Mouse (Mus musculus): ENCODE data around the gene Cox8a. TPM values are rescaled to one million over a fixed set of nuclear protein-coding genes. Genes with fewer than 3 reads are reported as not detected.
A peak's percentile ranks its signal among the peaks of the same experiment; 100 is the strongest.

Gene Cox8a
- polyA plus RNA-seq (2012; rRNA removed) (478 and 552 TPM in 2 replicates), polyA plus RNA-seq (2014; fragmentation: Nextera tagmentation; extraction: Ambion mirVana) (850 and 909 TPM in 2 replicates)

- Histone ChIP-seq H3K27ac (replicated peaks; ENCODE audit: low read depth, low read length) (peak within 1 kb of the TSS; percentile 65), H3K9ac (ENCODE audit: low read depth, low read length, severe bottlenecking) (peak within 1 kb of the TSS; percentile 63), H3K4me3 (replicated peaks; ENCODE audit: low read length) (peak within 1 kb of the TSS; percentile 83), H3K27me3 (ENCODE audit: control insufficient read depth, insufficient read depth, low read length) (no peaks in the 10 kb centered on the region), H3K4me1 (ENCODE audit: control insufficient read depth, insufficient read depth, low read length) (peaks cover 11% of the 10 kb centered on the region), H3K9me3 (ENCODE audit: control insufficient read depth, low read length) (no peaks in the 10 kb centered on the region), H3K36me3 (ENCODE audit: control insufficient read depth, insufficient read depth, low read length) (peaks cover 29% of the 10 kb centered on the region), H3K4me2 (replicated peaks; ENCODE audit: low read depth, low read length, severe bottlenecking) (peak within 1 kb of the TSS; percentile 76)
- ATAC-seq (ENCODE audit: low FRiP score, low read depth) (peak; percentile 99), DNase-seq (ENCODE audit: low spot score) (peak; percentile 97)
- WGBS = under 1% methylated on average over 46 of the region's 50 CpGs
- no peak for TF ChIP-seq POLR2A (IDR thresholded peaks at IDR 0.05; ENCODE audit: borderline replicate concordance, extremely low read depth, insufficient read depth, insufficient read length)
Observed at GRCm38 (mm10) chr19:7217162-7217925, at the start of gene Cox8a. Cox8a (minus strand) TSS chr19:7217616.

DNA sequence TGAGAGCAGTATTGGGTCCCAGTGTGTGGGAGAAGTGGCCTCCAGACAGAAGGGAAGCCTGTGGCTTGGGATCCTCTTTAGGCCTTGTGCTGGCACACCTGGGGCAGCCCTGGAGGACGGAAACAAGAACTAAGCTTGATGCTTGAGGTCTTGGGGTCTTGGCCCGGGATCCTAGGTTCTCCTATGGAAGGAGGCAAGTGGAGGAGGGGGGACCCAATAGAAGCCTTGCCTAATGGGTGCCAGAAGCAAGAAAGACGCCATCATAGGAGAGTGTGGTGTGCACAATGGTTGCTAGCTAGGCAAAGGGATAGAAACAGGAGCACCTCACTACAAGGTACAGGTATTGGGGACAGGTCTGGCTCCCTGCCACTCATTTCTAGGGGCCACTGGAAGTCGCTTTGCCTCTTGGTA is 49.0 kb upstream of the Cox8a start:
- DNase-seq (ENCODE audit: low spot score) = no peak
- no peak for TF ChIP-seq POLR2A (IDR thresholded peaks at IDR 0.05; ENCODE audit: borderline replicate concordance, extremely low read depth, insufficient read depth, insufficient read length)
- Histone ChIP-seq H3K4me1 (ENCODE audit: control insufficient read depth, insufficient read depth, low read length) (peaks cover 46% of the 10 kb centered on the region), H3K36me3 (ENCODE audit: control insufficient read depth, insufficient read depth, low read length) (peaks cover 12% of the 10 kb centered on the region), H3K27ac (replicated peaks; ENCODE audit: low read depth, low read length) (peak overlapping the region; percentile 91; the same call in 1 of the 2 replicates), H3K9ac (ENCODE audit: low read depth, low read length, severe bottlenecking) (no peak overlapping the region), H3K4me2 (replicated peaks; ENCODE audit: low read depth, low read length, severe bottlenecking) (no peak overlapping the region), H3K4me3 (replicated peaks; ENCODE audit: low read length) (no peak overlapping the region), H3K9me3 (ENCODE audit: control insufficient read depth, low read length) (0 out of 2 replicates have a peak, but pooled peaks cover 3% of the 10 kb centered on the region), H3K27me3 (ENCODE audit: control insufficient read depth, insufficient read depth, low read length) (no peaks in the 10 kb centered on the region)
- no peak for ATAC-seq (ENCODE audit: low FRiP score, low read depth)
- 44% methylated on average over 4 of the region's 4 CpGs for WGBS

- 31% methylated on average over 14 of the region's 14 CpGs for WGBS
- Histone ChIP-seq H3K9me3 (ENCODE audit: control insufficient read depth, low read length) (0 out of 2 replicates have a peak, but pooled peaks cover 3% of the 10 kb centered on the region), H3K27ac (replicated peaks; ENCODE audit: low read depth, low read length) (peak overlapping the region; percentile 91; the same call in 1 of the 2 replicates), H3K36me3 (ENCODE audit: control insufficient read depth, insufficient read depth, low read length) (peaks cover 4% of the 10 kb centered on the region), H3K9ac (ENCODE audit: low read depth, low read length, severe bottlenecking) (no peak overlapping the region), H3K4me3 (replicated peaks; ENCODE audit: low read length) (no peak overlapping the region), H3K4me2 (replicated peaks; ENCODE audit: low read depth, low read length, severe bottlenecking) (no peak overlapping the region), H3K4me1 (ENCODE audit: control insufficient read depth, insufficient read depth, low read length) (peaks cover 46% of the 10 kb centered on the region), H3K27me3 (ENCODE audit: control insufficient read depth, insufficient read depth, low read length) (no peaks in the 10 kb centered on the region)
- DNase-seq (ENCODE audit: low spot score) (peak; percentile 29), ATAC-seq (ENCODE audit: low FRiP score, low read depth) (no peak)
- TF ChIP-seq POLR2A (IDR thresholded peaks at IDR 0.05; ENCODE audit: borderline replicate concordance, extremely low read depth, insufficient read depth, insufficient read length) = no peak
Observed at GRCm38 (mm10) chr19:7265478-7266191, 48.2 kb upstream of the Cox8a start.

DNA sequence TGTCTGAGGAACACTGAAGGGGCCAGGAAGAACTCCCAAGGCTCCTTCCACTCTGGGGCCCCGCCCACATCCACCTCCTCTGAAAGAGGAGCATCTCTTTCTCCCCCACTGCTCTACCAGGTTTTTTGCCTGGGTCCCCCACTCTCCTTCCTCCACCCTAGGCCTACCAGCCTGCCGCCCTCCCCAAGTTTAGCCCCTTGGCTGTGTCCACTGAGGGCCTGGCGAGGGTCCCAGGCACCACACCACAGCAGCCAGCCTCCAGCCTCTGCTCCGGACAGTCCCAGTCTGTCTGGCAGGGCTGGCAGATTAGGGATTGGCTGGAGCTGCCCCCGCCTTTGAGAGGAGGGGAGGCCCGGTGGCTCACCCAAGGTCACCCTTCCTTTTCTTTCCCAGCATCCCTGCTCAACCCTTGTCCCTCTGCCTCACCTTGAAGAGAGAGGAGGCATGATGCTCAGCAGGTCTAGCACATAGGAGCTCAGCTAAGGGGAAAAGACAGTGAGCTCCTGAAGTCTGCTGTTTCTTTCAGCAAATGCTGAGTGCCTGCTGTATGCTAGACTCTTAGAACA is 47.4 kb upstream of the Cox8a start:
- H3K27ac ChIP-seq (replicated peaks; ENCODE audit: low read depth, low read length) = peak overlapping the region; percentile 56
- no peaks in the 10 kb centered on the region for H3K36me3 ChIP-seq (ENCODE audit: control insufficient read depth, insufficient read depth, low read length)
- H3K9ac ChIP-seq (ENCODE audit: low read depth, low read length, severe bottlenecking) = no peak overlapping the region
- peak overlapping the region; percentile 4; the same call in 1 of the 2 replicates for H3K4me2 ChIP-seq (replicated peaks; ENCODE audit: low read depth, low read length, severe bottlenecking)
- 37% methylated on average over 6 of the region's 6 CpGs for WGBS
- no peak for TF ChIP-seq POLR2A (IDR thresholded peaks at IDR 0.05; ENCODE audit: borderline replicate concordance, extremely low read depth, insufficient read depth, insufficient read length)
- H3K4me1 ChIP-seq (ENCODE audit: control insufficient read depth, insufficient read depth, low read length) = peaks cover 43% of the 10 kb centered on the region
- no peak for ATAC-seq (ENCODE audit: low FRiP score, low read depth)
- 0 out of 2 replicates have a peak, but pooled peaks cover 3% of the 10 kb centered on the region for H3K9me3 ChIP-seq (ENCODE audit: control insufficient read depth, low read length)
- no peak for DNase-seq (ENCODE audit: low spot score)
- no peaks in the 10 kb centered on the region for H3K27me3 ChIP-seq (ENCODE audit: control insufficient read depth, insufficient read depth, low read length)
- H3K4me3 ChIP-seq (replicated peaks; ENCODE audit: low read length) = no peak overlapping the region
